Mouse (Mus musculus) thymus, postnatal 14 days (tissue): ENCODE results near the gene Serpinb7.

ENCODE experiments used
- DNase-seq: peaks from one replicate; pipeline ENCODE4 v3.0.0; 2021

Gene Serpinb7

GRCm38 (mm10) chr1:107496789-107497188 lies 97.3 kb downstream of the Serpinb7 start:
- DNase-seq, result no peak

DNA sequence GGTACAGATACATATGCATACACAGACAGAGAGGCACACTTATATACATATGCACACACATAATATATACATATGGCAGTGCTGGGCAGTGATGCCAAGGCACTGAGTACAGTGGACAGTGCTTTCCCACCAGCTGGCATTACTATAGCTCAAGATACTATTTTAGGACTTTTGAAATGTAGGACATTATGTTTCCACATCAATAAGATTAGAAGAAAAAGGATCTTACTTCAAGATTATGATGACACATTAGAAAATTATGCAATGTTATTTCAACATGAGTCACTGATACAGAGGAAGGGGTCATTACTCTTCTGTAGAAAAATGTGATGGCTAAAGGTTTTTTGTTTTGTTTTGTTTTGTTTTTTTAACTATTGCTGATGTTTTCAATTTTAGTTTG lies 102.6 kb downstream of the Serpinb7 start:
- no peak for DNase-seq
